Mouse (Mus musculus): Measurements from ENCODE around the gene Fblim1. TPM values are rescaled to one million over a fixed set of nuclear protein-coding genes. Genes with fewer than 3 reads are reported as not detected.

Gene Fblim1
- polyA plus RNA-seq (2015; fragmentation: Nextera tagmentation; extraction: Ambion mirVana): 24.0 and 24.7 TPM in 2 replicates

DNA sequence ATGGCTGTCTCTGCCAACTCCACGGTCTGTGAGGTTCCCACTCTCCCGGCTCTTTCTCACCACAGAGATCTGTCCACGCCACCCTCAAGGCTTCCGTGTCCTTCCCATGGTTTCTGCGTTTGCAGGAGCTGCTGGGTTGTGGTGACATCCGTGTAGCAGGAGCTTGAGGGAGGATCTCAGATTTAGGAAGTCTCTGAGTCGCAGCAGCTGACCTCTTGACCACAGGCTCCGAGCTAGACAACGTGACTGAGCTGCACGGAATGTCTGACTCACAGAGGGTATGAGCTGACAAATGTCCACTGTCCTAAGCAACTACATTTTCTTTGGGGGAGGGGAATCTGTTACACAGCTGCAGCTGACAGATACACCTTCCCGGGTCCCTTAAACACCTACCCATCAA lies at the start of gene Fblim1:
Gene Fblim1 (minus strand): TSS at position 236 of the 400 bp plus-strand sequence.
- 84% methylated on average over 11 of the region's 11 CpGs for WGBS
- no peaks in the 10 kb centered on the region for H3K4me1 ChIP-seq (replicated peaks)
- no peak within 1 kb of the TSS for H3K4me3 ChIP-seq (replicated peaks)
- no peaks in the 10 kb centered on the region for H3K9me3 ChIP-seq
- H3K27me3 ChIP-seq: 0 out of 2 replicates have a peak, but pooled peaks cover 5% of the 10 kb centered on the region
- no peak within 1 kb of the TSS for H3K4me2 ChIP-seq (replicated peaks)
- no peaks in the 10 kb centered on the region for H3K36me3 ChIP-seq
- ATAC-seq: no peak
- no peak within 1 kb of the TSS for H3K27ac ChIP-seq
- H3K9ac ChIP-seq (replicated peaks): no peak within 1 kb of the TSS

DNA sequence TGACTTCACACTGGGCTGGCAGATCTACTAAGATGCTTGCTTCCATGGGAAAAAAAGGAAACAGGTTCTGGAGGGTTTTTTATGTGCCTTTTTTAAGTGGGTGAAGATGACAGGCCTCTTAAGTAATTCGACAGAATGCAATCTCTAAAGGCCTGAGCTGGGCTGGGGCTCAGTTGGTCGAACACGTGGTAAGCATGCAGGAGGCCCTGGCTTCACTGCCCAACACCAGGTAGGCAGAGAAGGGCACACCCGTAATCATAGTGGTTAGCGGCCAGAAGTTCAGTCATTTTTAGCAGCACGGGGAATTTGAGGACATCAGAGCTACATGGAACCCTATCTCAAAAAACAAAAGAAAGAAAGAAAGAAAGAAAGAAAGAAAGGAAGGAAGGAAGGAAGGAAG lies 48.6 kb upstream of the Fblim1 start:
- no peak overlapping the region for H3K4me3 ChIP-seq (replicated peaks)
- no peaks in the 10 kb centered on the region for H3K9me3 ChIP-seq
- no peak overlapping the region for H3K4me2 ChIP-seq (replicated peaks)
- ATAC-seq: no peak
- WGBS: 93% methylated on average over 6 of the region's 6 CpGs
- no peak overlapping the region for H3K9ac ChIP-seq (replicated peaks)
- H3K4me1 ChIP-seq (replicated peaks): peaks cover 18% of the 10 kb centered on the region; the same call in 1 of the 2 replicates
- H3K27ac ChIP-seq: 0 out of 2 replicates have a peak overlapping the region, but pooled peaks have one; percentile 17
- no peaks in the 10 kb centered on the region for H3K27me3 ChIP-seq
- peaks cover 32% of the 10 kb centered on the region for H3K36me3 ChIP-seq

- Histone ChIP-seq H3K36me3 (peaks cover 29% of the 10 kb centered on the region), H3K9me3 (no peaks in the 10 kb centered on the region), H3K9ac (replicated peaks) (no peak overlapping the region), H3K4me3 (replicated peaks) (no peak overlapping the region), H3K4me1 (replicated peaks) (peaks cover 25% of the 10 kb centered on the region; the same call in 1 of the 2 replicates), H3K4me2 (replicated peaks) (no peak overlapping the region), H3K27me3 (no peaks in the 10 kb centered on the region), H3K27ac (0 out of 2 replicates have a peak overlapping the region, but pooled peaks have one; percentile 17)
- ATAC-seq: no peak
- WGBS: 90% methylated on average over 13 of the region's 13 CpGs
These were observed 47.9 kb upstream of the Fblim1 start for GRCm38 (mm10) chr4:141653813-141654212.

DNA sequence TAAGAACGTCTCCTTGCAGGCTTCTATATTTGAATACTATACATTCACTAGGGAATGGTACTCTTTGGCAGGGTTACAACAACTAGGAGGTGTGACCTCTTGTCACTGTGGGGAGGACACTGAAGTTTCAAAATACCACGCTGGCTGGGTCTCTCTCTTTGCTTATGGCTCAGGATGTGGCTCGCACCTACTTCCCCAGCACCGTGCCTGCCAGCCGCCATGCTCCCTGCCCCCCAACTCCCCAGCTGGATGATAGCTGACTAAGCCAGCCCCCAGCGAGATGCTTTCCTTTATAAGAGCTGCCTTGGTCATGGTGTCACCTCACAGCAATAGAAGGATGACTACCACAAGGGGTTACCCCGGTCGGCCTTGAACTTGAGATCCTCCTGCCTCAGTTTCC lies 47.1 kb upstream of the Fblim1 start:
- no peak overlapping the region for H3K27ac ChIP-seq
- H3K27me3 ChIP-seq: no peaks in the 10 kb centered on the region
- ATAC-seq: no peak
- peaks cover 28% of the 10 kb centered on the region for H3K36me3 ChIP-seq
- no peak overlapping the region for H3K9ac ChIP-seq (replicated peaks)
- H3K4me2 ChIP-seq (replicated peaks): no peak overlapping the region
- H3K4me3 ChIP-seq (replicated peaks): no peak overlapping the region
- 91% methylated on average over 8 of the region's 8 CpGs for WGBS
- H3K9me3 ChIP-seq: no peaks in the 10 kb centered on the region
- peaks cover 22% of the 10 kb centered on the region; the same call in 1 of the 2 replicates for H3K4me1 ChIP-seq (replicated peaks)

DNA sequence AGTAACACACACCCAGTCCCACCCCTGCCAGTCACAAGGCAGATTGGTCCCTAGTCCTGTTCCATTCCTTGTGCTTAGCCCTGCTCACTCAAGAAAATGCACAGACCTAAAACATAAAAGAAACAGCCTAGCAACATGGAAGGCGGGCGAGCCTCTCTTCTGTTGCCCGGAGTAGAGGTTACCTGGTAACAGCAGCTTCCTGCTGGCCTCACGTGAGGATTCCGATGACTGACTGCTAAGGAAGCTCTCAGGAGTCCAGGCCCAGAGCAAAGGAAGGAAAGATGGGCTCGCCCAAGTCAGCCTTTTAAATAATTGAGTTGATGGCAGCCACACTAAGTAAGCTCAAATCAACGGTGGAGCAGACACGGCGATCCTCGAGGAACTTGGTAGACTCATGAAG lies 46.0 kb upstream of the Fblim1 start:
- Histone ChIP-seq H3K4me2 (replicated peaks) (no peak overlapping the region), H3K36me3 (peaks cover 24% of the 10 kb centered on the region), H3K27me3 (no peaks in the 10 kb centered on the region), H3K27ac (peak overlapping the region; percentile 7; the same call in 1 of the 2 replicates), H3K9me3 (no peaks in the 10 kb centered on the region), H3K9ac (replicated peaks) (no peak overlapping the region), H3K4me1 (replicated peaks) (peaks cover 19% of the 10 kb centered on the region; the same call in 1 of the 2 replicates), H3K4me3 (replicated peaks) (no peak overlapping the region)
- no peak for ATAC-seq
- WGBS: 87% methylated on average over 10 of the region's 10 CpGs

DNA sequence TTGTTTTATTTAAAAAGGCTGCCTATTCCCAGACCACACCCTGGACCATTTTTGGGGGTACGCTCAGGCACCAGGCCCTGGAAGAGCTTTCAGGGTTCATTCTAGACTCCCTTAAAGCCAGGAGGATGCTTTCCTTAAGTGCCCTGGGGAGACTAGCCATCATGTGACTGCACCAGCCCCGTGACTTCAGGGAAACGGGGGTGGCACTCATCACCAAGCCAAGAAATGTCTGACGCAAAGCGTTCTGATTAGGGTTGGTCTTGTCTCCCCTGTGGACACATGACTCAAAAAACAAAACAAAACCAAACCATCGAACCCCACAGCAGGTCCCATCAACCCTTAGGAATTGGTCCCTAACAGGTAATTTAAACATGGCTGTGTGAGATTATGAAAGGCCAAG lies 45.4 kb upstream of the Fblim1 start:
- Histone ChIP-seq H3K27ac (no peak overlapping the region), H3K27me3 (no peaks in the 10 kb centered on the region), H3K4me1 (replicated peaks) (0 out of 2 replicates have a peak, but pooled peaks cover 15% of the 10 kb centered on the region), H3K9me3 (no peaks in the 10 kb centered on the region), H3K36me3 (peaks cover 26% of the 10 kb centered on the region), H3K4me2 (replicated peaks) (no peak overlapping the region), H3K9ac (replicated peaks) (no peak overlapping the region), H3K4me3 (replicated peaks) (no peak overlapping the region)
- 90% methylated on average over 6 of the region's 6 CpGs for WGBS
- ATAC-seq: no peak

DNA sequence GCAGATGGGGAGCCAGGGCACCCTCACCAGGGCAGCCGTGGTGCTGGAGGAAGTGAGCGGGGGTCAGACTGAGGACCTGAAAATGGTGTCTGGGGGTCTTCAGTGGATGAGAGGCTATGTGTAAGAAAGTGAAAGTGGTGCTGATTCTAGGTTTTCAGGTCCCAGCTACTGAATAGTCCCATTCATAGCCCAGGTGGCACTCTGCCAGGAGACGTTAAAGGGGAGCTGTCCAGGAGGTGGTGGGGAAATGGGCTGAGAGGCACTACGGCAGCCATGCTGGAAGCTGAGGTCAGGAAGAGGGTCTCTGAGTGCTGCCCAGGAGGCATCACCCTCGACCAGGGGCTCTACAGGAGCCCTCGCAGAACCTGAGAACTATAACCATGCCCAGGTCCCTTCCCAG lies 43.3 kb upstream of the Fblim1 start:
- Histone ChIP-seq H3K9ac (replicated peaks) (no peak overlapping the region), H3K36me3 (peaks cover 24% of the 10 kb centered on the region), H3K4me3 (replicated peaks) (no peak overlapping the region), H3K9me3 (no peaks in the 10 kb centered on the region), H3K4me1 (replicated peaks) (peaks cover 16% of the 10 kb centered on the region; the same call in 1 of the 2 replicates), H3K27me3 (no peaks in the 10 kb centered on the region), H3K4me2 (replicated peaks) (no peak overlapping the region), H3K27ac (peak overlapping the region; percentile 35; the same call in 1 of the 2 replicates)
- WGBS: 87% methylated on average over 6 of the region's 6 CpGs
- no peak for ATAC-seq

DNA sequence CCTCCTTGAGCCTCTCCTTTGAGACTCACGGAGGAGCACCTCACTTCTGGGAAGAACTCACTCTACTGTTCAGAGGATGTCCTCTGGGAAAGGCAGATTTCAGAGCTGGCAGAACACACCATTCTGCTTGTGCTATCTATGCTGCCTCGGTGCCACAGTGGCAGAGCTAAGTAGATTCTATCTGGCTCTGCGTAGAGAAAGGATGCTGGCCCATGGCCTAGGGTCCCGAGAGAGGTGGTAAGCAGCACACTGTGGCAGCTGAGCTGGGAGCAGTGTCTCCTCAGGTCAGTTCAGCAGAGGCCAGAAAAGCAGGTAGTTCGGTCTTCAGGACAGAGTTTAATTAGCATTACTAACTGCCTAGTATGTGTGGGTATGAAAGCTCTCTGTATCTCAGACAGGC lies 42.4 kb upstream of the Fblim1 start:
- Histone ChIP-seq H3K4me3 (replicated peaks) (no peak overlapping the region), H3K9ac (replicated peaks) (no peak overlapping the region), H3K9me3 (no peaks in the 10 kb centered on the region), H3K27me3 (no peaks in the 10 kb centered on the region), H3K4me2 (replicated peaks) (no peak overlapping the region), H3K27ac (no peak overlapping the region), H3K36me3 (peaks cover 17% of the 10 kb centered on the region), H3K4me1 (replicated peaks) (peaks cover 21% of the 10 kb centered on the region)
- no peak for ATAC-seq
- WGBS: 90% methylated on average over 5 of the region's 5 CpGs

GRCm38 (mm10) chr4:141647187-141647586 lies 41.3 kb upstream of the Fblim1 start:
- Histone ChIP-seq H3K4me1 (replicated peaks) (peaks cover 23% of the 10 kb centered on the region), H3K36me3 (peaks cover 19% of the 10 kb centered on the region), H3K27ac (no peak overlapping the region), H3K27me3 (no peaks in the 10 kb centered on the region), H3K9ac (replicated peaks) (no peak overlapping the region), H3K4me3 (replicated peaks) (no peak overlapping the region), H3K4me2 (replicated peaks) (no peak overlapping the region), H3K9me3 (no peaks in the 10 kb centered on the region)
- 94% methylated on average over 3 of the region's 3 CpGs for WGBS
- no peak for ATAC-seq

GRCm38 (mm10) chr4:141645988-141646387 lies 40.1 kb upstream of the Fblim1 start:
- no peak overlapping the region for H3K4me2 ChIP-seq (replicated peaks)
- no peak for ATAC-seq

DNA sequence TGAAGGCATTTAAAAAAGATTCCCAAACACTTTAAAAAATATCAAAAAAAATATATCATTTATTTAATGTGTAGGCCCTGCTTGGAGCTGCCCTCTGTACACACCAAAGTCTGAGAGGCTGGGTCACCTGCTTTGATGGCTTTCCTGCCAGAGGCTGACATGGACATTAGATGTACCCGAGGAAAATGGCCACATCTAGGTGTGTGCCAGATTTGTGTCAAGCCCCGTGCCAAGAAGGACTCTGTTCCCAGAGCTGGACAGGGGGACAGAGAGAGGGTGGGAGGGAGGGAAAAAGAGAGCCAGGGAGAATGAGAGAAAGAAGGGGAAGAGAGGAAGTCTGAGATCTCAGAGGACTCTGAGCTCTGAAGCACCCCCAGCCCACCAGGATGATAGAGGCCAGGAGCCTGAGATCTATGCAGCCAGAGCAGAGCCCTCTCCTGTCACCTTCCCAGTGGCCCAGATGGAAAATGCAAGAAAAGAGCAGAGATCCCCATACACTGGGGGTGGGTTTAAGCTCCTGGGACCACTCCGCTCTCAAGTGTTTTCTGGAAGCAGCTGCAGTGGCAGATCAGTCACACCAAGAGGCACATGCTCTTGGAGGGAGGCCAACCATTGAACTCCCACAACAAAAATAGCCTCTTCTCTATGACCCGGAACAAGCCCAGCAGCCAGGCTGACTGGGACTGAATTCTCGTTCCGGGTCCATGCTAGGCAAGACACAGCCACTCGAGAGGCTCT lies 37.4 kb upstream of the Fblim1 start:
- H3K4me2 ChIP-seq (replicated peaks): no peak overlapping the region
- WGBS: 52% methylated on average over 7 of the region's 7 CpGs
- H3K27me3 ChIP-seq: no peaks in the 10 kb centered on the region
- H3K36me3 ChIP-seq: peaks cover 46% of the 10 kb centered on the region
- ATAC-seq: peak; percentile 70
- peak overlapping the region; percentile 69 for H3K27ac ChIP-seq
- H3K9ac ChIP-seq (replicated peaks): no peak overlapping the region
- H3K4me3 ChIP-seq (replicated peaks): no peak overlapping the region
- H3K9me3 ChIP-seq: no peaks in the 10 kb centered on the region
- H3K4me1 ChIP-seq (replicated peaks): peaks cover 14% of the 10 kb centered on the region

More at GRCm38 (mm10) chr4:141645988-141646387, 40.1 kb upstream of the Fblim1 start:
- no peaks in the 10 kb centered on the region for H3K27me3 ChIP-seq
- 92% methylated on average over 8 of the region's 8 CpGs for WGBS
- H3K4me3 ChIP-seq (replicated peaks): no peak overlapping the region
- no peak overlapping the region for H3K27ac ChIP-seq
- H3K4me1 ChIP-seq (replicated peaks): peaks cover 23% of the 10 kb centered on the region
- peaks cover 25% of the 10 kb centered on the region for H3K36me3 ChIP-seq
- H3K9me3 ChIP-seq: no peaks in the 10 kb centered on the region
- no peak overlapping the region for H3K9ac ChIP-seq (replicated peaks)

DNA sequence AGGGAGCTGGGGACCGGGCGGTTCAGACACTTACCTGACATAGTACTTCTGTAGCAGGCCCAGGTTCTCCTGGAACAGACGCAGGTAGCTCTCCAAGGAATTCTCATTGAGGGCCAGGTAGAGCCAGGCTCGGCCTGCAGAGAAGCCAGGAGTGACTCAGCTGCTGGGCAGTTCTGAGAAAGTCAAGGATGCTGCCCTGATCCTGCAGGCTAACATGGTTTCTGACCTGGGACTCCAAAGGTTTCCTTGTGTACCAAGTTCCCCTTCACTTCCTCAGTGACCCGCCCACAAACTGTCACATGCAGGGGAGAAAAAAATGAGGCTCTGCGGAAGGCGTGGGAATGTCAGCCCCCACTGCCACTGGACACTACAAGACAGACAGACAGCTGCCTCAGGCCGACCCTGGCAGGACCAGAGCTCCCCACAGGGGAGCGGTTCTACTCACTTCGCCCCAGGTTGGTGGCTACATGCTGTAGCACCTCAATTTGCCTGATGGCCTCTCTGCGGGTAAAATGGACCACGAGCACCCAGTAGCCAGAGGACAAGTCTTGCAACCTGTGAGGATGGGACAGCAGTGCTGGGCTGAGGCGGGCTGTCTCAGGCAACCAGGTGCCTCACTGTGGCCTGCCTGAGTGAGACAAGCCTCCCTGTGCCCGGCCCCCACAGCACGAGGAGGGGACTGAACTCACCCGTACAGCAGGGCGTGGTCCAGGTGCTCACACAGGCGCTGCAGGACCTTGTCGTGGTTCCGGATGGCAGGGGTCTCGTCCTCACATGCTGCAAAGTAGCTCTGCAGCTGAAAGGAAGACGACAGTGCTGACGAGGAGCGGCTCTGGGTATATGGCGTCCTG lies 36.3 kb upstream of the Fblim1 start:
- Histone ChIP-seq H3K27me3 (no peaks in the 10 kb centered on the region), H3K27ac (no peak overlapping the region; the same call in 1 of the 2 replicates), H3K4me3 (replicated peaks) (no peak overlapping the region), H3K9me3 (no peaks in the 10 kb centered on the region), H3K4me1 (replicated peaks) (peaks cover 14% of the 10 kb centered on the region), H3K9ac (replicated peaks) (no peak overlapping the region), H3K4me2 (replicated peaks) (no peak overlapping the region), H3K36me3 (peaks cover 51% of the 10 kb centered on the region)
- peak; percentile 37; the same call in 1 of the 2 replicates for ATAC-seq
- 92% methylated on average over 25 of the region's 25 CpGs for WGBS

Data from midbrain, embryonic 13.5 days (tissue).